Mouse (Mus musculus): ENCODE measurements around the gene Fbxo40. TPM values are rescaled to one million over a fixed set of nuclear protein-coding genes. Genes with fewer than 3 reads are reported as not detected.

Gene Fbxo40
- polyA plus RNA-seq, 1 experiment from 2014 or later: 0.18 TPM

DNA sequence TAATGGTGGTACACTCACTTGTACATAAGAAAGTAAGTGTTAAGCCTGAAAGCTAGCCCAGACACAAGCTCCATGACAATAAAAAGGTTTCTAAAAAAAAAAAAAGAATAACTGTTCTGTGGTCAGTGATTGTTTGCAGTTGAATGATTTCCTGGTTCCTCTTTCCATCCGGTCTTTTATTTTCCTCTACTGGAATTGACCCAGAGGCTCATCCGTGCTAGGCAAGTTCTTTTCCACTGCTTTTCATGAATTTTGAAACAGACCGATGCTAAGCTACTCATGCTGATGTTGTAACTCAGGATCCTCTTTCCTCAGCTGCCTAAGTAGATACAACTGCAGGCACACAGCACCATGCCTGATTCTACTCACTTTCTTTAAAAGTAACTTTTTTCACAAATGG is 69.9 kb downstream of the Fbxo40 start:
- DNase-seq (ENCODE audit: low spot score): no peak
- H3K4me1 ChIP-seq (ENCODE audit: control insufficient read depth, insufficient read depth, low read length): no peaks in the 10 kb centered on the region
- no peaks in the 10 kb centered on the region for H3K27me3 ChIP-seq (replicated peaks; ENCODE audit: control insufficient read depth, insufficient read depth, low read length)
- 94% methylated on average over 3 of the region's 3 CpGs for WGBS
- peaks cover 66% of the 10 kb centered on the region for H3K36me3 ChIP-seq (ENCODE audit: control insufficient read depth, insufficient read depth, low read length)
- no peak overlapping the region for H3K4me3 ChIP-seq (ENCODE audit: low read depth, low read length)
- H3K9ac ChIP-seq (ENCODE audit: low read length): no peak overlapping the region
- H3K9me3 ChIP-seq (replicated peaks; ENCODE audit: control insufficient read depth, low read length): no peaks in the 10 kb centered on the region
- no peak overlapping the region for H3K4me2 ChIP-seq (ENCODE audit: low read length)
- ATAC-seq: no peak
- no peak overlapping the region for H3K27ac ChIP-seq (ENCODE audit: low read depth, low read length)

DNA sequence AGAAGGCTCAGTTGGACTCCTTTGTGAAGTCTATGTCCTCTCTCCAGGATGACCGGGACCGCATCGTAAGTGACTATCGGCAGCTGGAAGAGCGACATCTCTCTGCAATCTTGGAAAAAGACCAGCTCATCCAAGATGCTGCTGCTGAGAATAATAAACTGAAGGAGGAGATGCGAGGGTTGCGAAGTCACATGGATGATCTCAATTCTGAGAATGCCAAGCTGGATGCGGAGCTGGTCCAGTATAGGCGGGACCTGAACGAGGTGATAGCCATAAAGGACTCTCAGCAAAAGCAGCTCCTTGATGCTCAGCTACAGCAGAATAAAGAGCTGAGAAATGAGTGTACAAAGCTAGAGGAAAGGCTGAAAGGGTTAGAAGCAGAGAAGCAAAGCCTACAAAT is 71.8 kb downstream of the Fbxo40 start:
- 95% methylated on average over 10 of the region's 10 CpGs for WGBS
- no peak overlapping the region for H3K4me2 ChIP-seq (ENCODE audit: low read length)
- no peaks in the 10 kb centered on the region for H3K9me3 ChIP-seq (replicated peaks; ENCODE audit: control insufficient read depth, low read length)
- DNase-seq (ENCODE audit: low spot score) (no peak), ATAC-seq (no peak)
- no peaks in the 10 kb centered on the region for H3K4me1 ChIP-seq (ENCODE audit: control insufficient read depth, insufficient read depth, low read length)
- H3K27me3 ChIP-seq (replicated peaks; ENCODE audit: control insufficient read depth, insufficient read depth, low read length): no peaks in the 10 kb centered on the region
- H3K27ac ChIP-seq (ENCODE audit: low read depth, low read length): no peak overlapping the region
- H3K9ac ChIP-seq (ENCODE audit: low read length): no peak overlapping the region
- H3K36me3 ChIP-seq (ENCODE audit: control insufficient read depth, insufficient read depth, low read length): peaks cover 70% of the 10 kb centered on the region
- H3K4me3 ChIP-seq (ENCODE audit: low read depth, low read length): no peak overlapping the region

DNA sequence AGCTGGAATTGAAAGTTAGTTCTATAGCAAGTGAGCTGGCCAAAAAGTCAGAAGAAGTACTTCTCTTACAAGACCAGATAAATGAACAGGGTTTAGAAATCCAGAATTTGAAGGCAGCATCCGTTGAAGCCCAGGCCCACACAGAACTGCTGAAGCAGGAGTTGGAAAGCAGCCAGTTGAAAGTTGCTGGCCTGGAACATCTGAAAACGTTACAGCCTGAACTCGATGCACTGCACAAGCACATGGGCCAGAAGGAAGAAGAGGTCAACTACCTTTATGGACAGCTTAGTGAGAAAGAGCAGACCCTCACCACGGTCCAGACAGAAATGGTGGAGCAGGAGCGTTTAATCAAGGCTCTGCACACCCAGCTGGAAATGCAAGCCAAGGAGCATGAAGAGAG is 76.1 kb downstream of the Fbxo40 start:
- 90% methylated on average over 5 of the region's 5 CpGs for WGBS
- Histone ChIP-seq H3K27me3 (replicated peaks; ENCODE audit: control insufficient read depth, insufficient read depth, low read length) (no peaks in the 10 kb centered on the region), H3K4me1 (ENCODE audit: control insufficient read depth, insufficient read depth, low read length) (no peaks in the 10 kb centered on the region), H3K4me3 (ENCODE audit: low read depth, low read length) (no peak overlapping the region), H3K9ac (ENCODE audit: low read length) (no peak overlapping the region), H3K4me2 (ENCODE audit: low read length) (no peak overlapping the region), H3K36me3 (ENCODE audit: control insufficient read depth, insufficient read depth, low read length) (peaks cover 85% of the 10 kb centered on the region), H3K27ac (ENCODE audit: low read depth, low read length) (no peak overlapping the region), H3K9me3 (replicated peaks; ENCODE audit: control insufficient read depth, low read length) (no peaks in the 10 kb centered on the region)
- DNase-seq (ENCODE audit: low spot score) (no peak), ATAC-seq (no peak)

Other genes with a start within 250 kb of the Fbxo40 start
- gene Slc15a2, start 205.5 kb downstream of the Fbxo40 start, polyA plus RNA-seq (2014; fragmentation: Nextera tagmentation; extraction: Ambion mirVana): 11.4 and 12.1 TPM in 2 replicates
- 53.4 and 54.7 TPM in 2 replicates for gene Iqcb1, start 162.1 kb downstream of the Fbxo40 start, polyA plus RNA-seq (2014; fragmentation: Nextera tagmentation; extraction: Ambion mirVana)
- 0.57 and 0.61 TPM in 2 replicates for gene Eaf2, start 115.5 kb downstream of the Fbxo40 start, polyA plus RNA-seq (2014; fragmentation: Nextera tagmentation; extraction: Ambion mirVana)
- gene Golgb1, start 115.3 kb downstream of the Fbxo40 start, polyA plus RNA-seq (2014; fragmentation: Nextera tagmentation; extraction: Ambion mirVana): 69.9 and 75.8 TPM in 2 replicates
- 1.2 and 1.4 TPM in 2 replicates for gene Hcls1, start 55.5 kb downstream of the Fbxo40 start, polyA plus RNA-seq (2014; fragmentation: Nextera tagmentation; extraction: Ambion mirVana)
- gene Polq, start 21.3 kb upstream of the Fbxo40 start, polyA plus RNA-seq (2014; fragmentation: Nextera tagmentation; extraction: Ambion mirVana): 3.7 and 3.8 TPM in 2 replicates